Mouse (Mus musculus) hematopoietic multipotent progenitor cell, adult 10-12 weeks (in vitro differentiated cells): ENCODE results near the gene Gcm1. TPM values are rescaled to one million over a fixed set of nuclear protein-coding genes. Genes with fewer than 3 reads are reported as not detected.

Experiments used
- polyA plus RNA-seq: library from polyadenylated mRNA; stranded (reverse); fragments of >175 nt; gene quantifications from 2 replicates; pipeline ENCODE4 v1.2.3, GENCODE M21; 2012; ENCODE audit warnings: low replicate concordance

Gene Gcm1
- not detected in 2 replicates for polyA plus RNA-seq

DNA sequence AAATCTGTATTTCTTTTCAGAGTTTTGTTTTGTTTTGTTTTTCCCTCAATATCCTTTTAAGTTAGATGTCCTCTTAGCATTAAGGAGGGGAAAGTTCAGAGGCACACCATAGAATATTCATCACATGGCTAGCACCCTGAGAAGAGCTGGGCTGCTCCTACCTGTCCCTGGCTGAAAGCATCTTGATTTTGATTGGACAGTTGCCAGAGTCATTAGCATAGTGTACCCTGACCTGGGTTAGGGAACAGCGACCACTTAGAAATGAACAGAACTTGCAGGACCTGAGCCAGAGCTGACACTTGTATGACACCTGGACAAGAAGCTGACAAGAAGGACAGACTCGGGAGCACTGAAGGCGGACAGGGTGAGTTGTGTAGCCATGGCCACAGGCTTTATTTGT is at the start of gene Gcm1:
Gcm1 (plus strand) TSS at position 248 of the 400 bp plus-strand sequence.

GRCm38 (mm10) chr9:78108796-78109239 is 57.1 kb downstream of the Gcm1 start, which contains the start of the genes Fbxo9 and Ick:
Fbxo9 (minus strand) TSS chr9:78109065.
Ick (plus strand) TSS chr9:78109192.

Other genes starting within 250 kb of the Gcm1 start
- gene Elovl5, start 134.6 kb upstream of the Gcm1 start, polyA plus RNA-seq = 10.5 and 13.1 TPM in 2 replicates
- 23.5 and 39.5 TPM in 2 replicates for gene Fbxo9, start 57.1 kb downstream of the Gcm1 start, polyA plus RNA-seq
- 6.6 and 7.2 TPM in 2 replicates for gene Ick, start 57.3 kb downstream of the Gcm1 start, polyA plus RNA-seq
- gene Gsta4, start 130.8 kb downstream of the Gcm1 start, polyA plus RNA-seq = 0.45 and 0.48 TPM in 2 replicates
- gene Gsta1, start 178.7 kb downstream of the Gcm1 start, polyA plus RNA-seq = not detected in 2 replicates
- gene Gm3776, start 205.2 kb downstream of the Gcm1 start, polyA plus RNA-seq = not detected in 2 replicates
- not detected in 2 replicates for gene Gm10639, start 238.0 kb downstream of the Gcm1 start, polyA plus RNA-seq